Mouse (Mus musculus) CH12.LX (cell line): ENCODE data around the gene Il1r2. TPM values are rescaled to one million over a fixed set of nuclear protein-coding genes. Genes with fewer than 3 reads are reported as not detected.

Experiments used
- DNase-seq: peaks from one replicate; pipeline ENCODE4 v3.0.0-alpha.2; 2013; ENCODE audit errors: extremely low read depth
- H3K27ac ChIP-seq: 2 replicates; pipeline ENCODE4 v1.5.1; 2012; ENCODE audit warnings: low read depth, mild to moderate bottlenecking, control low read depth, moderate library complexity; ENCODE audit not compliant: insufficient read depth
- H3K27me3 ChIP-seq: replicated peaks from 2 replicates; pipeline ENCODE3; 2012; ENCODE audit warnings: inconsistent platforms
- H3K36me3 ChIP-seq, 2 experiments: replicated peaks in 1 of 2; 2 replicates each; pipeline versions ENCODE3 to v1.6.1; 2012; ENCODE audit warnings: inconsistent platforms in 1 of 2, low read length in 1 of 2, mild to moderate bottlenecking in 1 of 2, mixed read lengths in 1 of 2, moderate library complexity in 1 of 2; ENCODE audit not compliant: control insufficient read depth in 1 of 2, insufficient read depth in 1 of 2
- H3K4me1 ChIP-seq, 2 experiments: 2 replicates each; pipeline ENCODE4 v1.6.1; 2012; ENCODE audit warnings: inconsistent platforms in 1 of 2, moderate library complexity in 1 of 2; ENCODE audit not compliant: insufficient read depth in 2 of 2, control insufficient read depth in 1 of 2
- H3K4me2 ChIP-seq: 2 replicates; pipeline ENCODE4 v1.6.1; 2012; ENCODE audit warnings: low read depth, mild to moderate bottlenecking, control low read depth; ENCODE audit not compliant: poor library complexity, insufficient read depth, severe bottlenecking
- H3K4me3 ChIP-seq, 3 experiments: fragments of 150-350 bp in 1 of 3; sonication (generic) in 1 of 3; replicated peaks in 1 of 3; 2 replicates each; pipeline versions ENCODE3 to v1.5.1; 2011 to 2012; ENCODE audit warnings: low read depth in 2 of 3, low read length in 2 of 3, mild to moderate bottlenecking in 2 of 3, moderate library complexity in 2 of 3, control low read depth in 1 of 3, improper control_type of control experiment in 1 of 3, inconsistent platforms in 1 of 3, mixed read lengths in 1 of 3; ENCODE audit not compliant: poor library complexity in 1 of 3
- H3K79me2 ChIP-seq: replicated peaks from 2 replicates; pipeline ENCODE4 v1.6.1; 2012; ENCODE audit warnings: mild to moderate bottlenecking, moderate library complexity; ENCODE audit not compliant: control insufficient read depth, poor library complexity, insufficient read depth, severe bottlenecking; ENCODE audit errors: extremely low read depth
- H3K9ac ChIP-seq: 2 replicates; pipeline ENCODE4 v1.6.1; 2012; ENCODE audit warnings: low read depth, mild to moderate bottlenecking, control low read depth, moderate library complexity; ENCODE audit not compliant: insufficient read depth
- H3K9me3 ChIP-seq: replicated peaks from 2 replicates; pipeline ENCODE3; 2012; ENCODE audit warnings: low read length, inconsistent platforms, mixed read lengths
- E2F4 ChIP-seq: IDR thresholded peaks from 2 replicates; pipeline ENCODE4 v1.6.1; 2011; ENCODE audit warnings: low read depth, low read length, improper control_type of control experiment; ENCODE audit not compliant: insufficient replicate concordance
- ETS1 ChIP-seq: conservative IDR thresholded peaks from 2 replicates; pipeline ENCODE4 v1.6.1; 2012; ENCODE audit warnings: low read depth, mild to moderate bottlenecking, inconsistent platforms, low read length, improper control_type of control experiment, moderate library complexity
- HCFC1 ChIP-seq: IDR thresholded peaks from 2 replicates; pipeline ENCODE4 v1.6.1; 2012; ENCODE audit warnings: low read depth, mild to moderate bottlenecking, inconsistent platforms, low read length, improper control_type of control experiment
- IRF4 ChIP-seq: IDR thresholded peaks from 2 replicates; pipeline ENCODE4 v1.6.1; 2014; ENCODE audit warnings: low read depth, mild to moderate bottlenecking, inconsistent platforms, low read length, improper control_type of control experiment
- JUN ChIP-seq: IDR thresholded peaks from 2 replicates; pipeline ENCODE4 v1.6.1; 2011; ENCODE audit warnings: low read depth, mild to moderate bottlenecking, low read length, improper control_type of control experiment, moderate library complexity; ENCODE audit not compliant: insufficient read depth
- JUND ChIP-seq: conservative IDR thresholded peaks from 2 replicates; pipeline ENCODE4 v1.6.1; 2011; ENCODE audit warnings: low read depth, low read length, improper control_type of control experiment
- KAT2A ChIP-seq: IDR thresholded peaks from 2 replicates; pipeline ENCODE4 v1.6.1; 2012; ENCODE audit warnings: low read length, improper control_type of control experiment, inconsistent platforms; ENCODE audit not compliant: insufficient replicate concordance
- MAX ChIP-seq: IDR thresholded peaks from 2 replicates; pipeline ENCODE4 v1.6.1; 2011; ENCODE audit warnings: low read length, improper control_type of control experiment
- MXI1 ChIP-seq: IDR thresholded peaks from 2 replicates; pipeline ENCODE4 v1.6.1; 2011; ENCODE audit warnings: mild to moderate bottlenecking, low read depth, low read length, improper control_type of control experiment
- POLR2AphosphoS2 ChIP-seq: IDR thresholded peaks from 2 replicates; pipeline ENCODE4 v1.6.1; 2011; ENCODE audit warnings: low read depth, low read length, improper control_type of control experiment
- RAD21 ChIP-seq: IDR thresholded peaks from 2 replicates; pipeline ENCODE4 v1.6.1; 2011; ENCODE audit warnings: low read depth, mild to moderate bottlenecking, low read length, improper control_type of control experiment, moderate library complexity
- RCOR1 ChIP-seq: conservative IDR thresholded peaks from 2 replicates; pipeline ENCODE4 v1.6.1; 2012; ENCODE audit warnings: low read depth, mild to moderate bottlenecking, inconsistent platforms, low read length, improper control_type of control experiment
- SIN3A ChIP-seq: IDR thresholded peaks from 2 replicates; pipeline ENCODE4 v1.6.1; 2012; ENCODE audit warnings: low read length, improper control_type of control experiment, inconsistent platforms
- SMC3 ChIP-seq: IDR thresholded peaks from 2 replicates; pipeline ENCODE4 v1.6.1; 2011; ENCODE audit warnings: low read depth, low read length, improper control_type of control experiment
- TBP ChIP-seq: conservative IDR thresholded peaks from 2 replicates; pipeline ENCODE4 v1.6.1; 2011; ENCODE audit warnings: low read depth, low read length, improper control_type of control experiment
- TCF12 ChIP-seq: IDR thresholded peaks from 2 replicates; pipeline ENCODE4 v1.6.1; 2014; ENCODE audit warnings: low read depth, mild to moderate bottlenecking, inconsistent platforms, low read length, improper control_type of control experiment
- UBTF ChIP-seq: IDR thresholded peaks from 2 replicates; pipeline ENCODE4 v1.6.1; 2012; ENCODE audit warnings: low read depth, mild to moderate bottlenecking, inconsistent platforms, low read length, improper control_type of control experiment, moderate library complexity
- USF1 ChIP-seq: IDR thresholded peaks from 2 replicates; pipeline ENCODE4 v1.6.1; 2014; ENCODE audit warnings: low read depth, mild to moderate bottlenecking, inconsistent platforms, low read length, improper control_type of control experiment
- USF2 ChIP-seq: conservative IDR thresholded peaks from 2 replicates; pipeline ENCODE4 v1.6.1; 2011; ENCODE audit warnings: low read depth, low read length, improper control_type of control experiment
- ZC3H11A ChIP-seq: IDR thresholded peaks from 2 replicates; pipeline ENCODE4 v1.6.1; 2012; ENCODE audit warnings: low read depth, mild to moderate bottlenecking, inconsistent platforms, low read length, improper control_type of control experiment
- ZMIZ1 ChIP-seq: IDR thresholded peaks from 2 replicates; pipeline ENCODE4 v1.6.1; 2012; ENCODE audit warnings: low read depth, mild to moderate bottlenecking, inconsistent platforms, low read length, improper control_type of control experiment
- dilution Hi-C: fragments of 300-500 bp; cut with MboI; formaldehyde crosslinking; loops from 2 replicates; pipeline ENCODE4 v1.14.3; 2020; ENCODE audit warnings: low sequenced_read_pairs; ENCODE audit not compliant: extremely low pct_unique_long_range_greater_than_20kb, extremely low pct_ligation_motif_present
- in situ Hi-C: fragments of 300-500 bp; cut with MboI; formaldehyde crosslinking; loops from 3 replicates; pipeline ENCODE4 v1.14.3; 2019; ENCODE audit warnings: low sequenced_read_pairs, low pct_ligation_motif_present, low pct_unique_long_range_greater_than_20kb, mixed read lengths
- polyA plus RNA-seq: library from polyadenylated mRNA; unstranded; fragments of >175 nt; gene quantifications from 2 replicates; pipeline ENCODE4 v1.2.1, GENCODE M21; 2012; ENCODE audit warnings: low read depth; ENCODE audit not compliant: insufficient read length
- total RNA-seq, 2 experiments: library from RNA; depleted of rRNA; stranded (reverse); fragments of 300-350 nt in 1 of 2; fragments of >200 nt in 1 of 2; gene quantifications; 2 replicates each; pipeline ENCODE4 v1.2.3; 2012 to 2014

Gene Il1r2
- 0.13 and 0.17 TPM in 2 replicates for total RNA-seq (2012; rRNA removed)
- total RNA-seq (2014; rRNA removed), result 2.2 and 2.8 TPM in 2 replicates
- 1.0 and 1.1 TPM in 2 replicates for polyA plus RNA-seq

DNA sequence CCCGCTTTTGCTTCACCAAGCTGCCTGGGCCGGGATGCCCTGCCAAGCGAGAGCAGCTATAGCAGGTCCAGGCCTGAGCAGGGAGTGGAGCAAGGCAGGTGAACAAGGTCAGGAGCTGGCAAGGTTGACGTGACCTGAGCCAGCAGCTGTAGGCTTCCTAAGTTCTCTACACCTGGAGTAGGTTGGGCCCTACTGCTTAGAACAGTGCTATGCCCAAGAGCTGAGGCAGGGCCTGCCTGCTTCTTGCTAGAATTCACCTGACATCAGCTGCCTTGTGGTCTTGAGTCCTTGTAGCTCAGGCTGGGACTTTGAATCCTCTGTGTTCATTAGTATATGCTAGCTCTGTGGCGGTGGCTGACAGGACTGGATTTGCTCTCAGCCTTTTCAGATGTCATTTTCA is at the start of gene Il1r2:
TSS of gene Il1r2 (plus strand) at position 301 of the 400 bp plus-strand sequence.
- no peak within 1 kb of the TSS for H3K4me3 ChIP-seq
- in situ Hi-C loops, result no loop called here
- no peaks in the 10 kb centered on the region for H3K79me2 ChIP-seq
- TF ChIP-seq RCOR1, result no peak
- TF ChIP-seq USF2, result no peak
- TF ChIP-seq ETS1, result no peak
- TF ChIP-seq TCF12, result no peak
- no peak for TF ChIP-seq USF1
- no peak for TF ChIP-seq ZC3H11A
- TF ChIP-seq ZMIZ1, result no peak
- no peak for TF ChIP-seq UBTF
- TF ChIP-seq MXI1, result no peak
- TF ChIP-seq POLR2AphosphoS2, result no peak
- TF ChIP-seq SIN3A, result no peak
- TF ChIP-seq TBP, result no peak
- no peak for TF ChIP-seq HCFC1
- no peak for TF ChIP-seq IRF4
- no peak for TF ChIP-seq MAX
- no peak for TF ChIP-seq E2F4
- no peak for TF ChIP-seq RAD21
- TF ChIP-seq KAT2A, result no peak
- no peak for TF ChIP-seq JUN
- TF ChIP-seq SMC3, result no peak
- H3K9me3 ChIP-seq, result no peaks in the 10 kb centered on the region
- peaks cover 6 to 37% of the 10 kb centered on the region in 2 experiments for H3K4me1 ChIP-seq
- dilution Hi-C loops, result no loop called here
- H3K27ac ChIP-seq, result no peak within 1 kb of the TSS
- H3K36me3 ChIP-seq, result no peaks in the 10 kb centered on the region
- H3K9ac ChIP-seq, result no peak within 1 kb of the TSS
- DNase-seq, result no peak
- H3K27me3 ChIP-seq, result no peaks in the 10 kb centered on the region
- H3K4me2 ChIP-seq, result no peak within 1 kb of the TSS

DNA sequence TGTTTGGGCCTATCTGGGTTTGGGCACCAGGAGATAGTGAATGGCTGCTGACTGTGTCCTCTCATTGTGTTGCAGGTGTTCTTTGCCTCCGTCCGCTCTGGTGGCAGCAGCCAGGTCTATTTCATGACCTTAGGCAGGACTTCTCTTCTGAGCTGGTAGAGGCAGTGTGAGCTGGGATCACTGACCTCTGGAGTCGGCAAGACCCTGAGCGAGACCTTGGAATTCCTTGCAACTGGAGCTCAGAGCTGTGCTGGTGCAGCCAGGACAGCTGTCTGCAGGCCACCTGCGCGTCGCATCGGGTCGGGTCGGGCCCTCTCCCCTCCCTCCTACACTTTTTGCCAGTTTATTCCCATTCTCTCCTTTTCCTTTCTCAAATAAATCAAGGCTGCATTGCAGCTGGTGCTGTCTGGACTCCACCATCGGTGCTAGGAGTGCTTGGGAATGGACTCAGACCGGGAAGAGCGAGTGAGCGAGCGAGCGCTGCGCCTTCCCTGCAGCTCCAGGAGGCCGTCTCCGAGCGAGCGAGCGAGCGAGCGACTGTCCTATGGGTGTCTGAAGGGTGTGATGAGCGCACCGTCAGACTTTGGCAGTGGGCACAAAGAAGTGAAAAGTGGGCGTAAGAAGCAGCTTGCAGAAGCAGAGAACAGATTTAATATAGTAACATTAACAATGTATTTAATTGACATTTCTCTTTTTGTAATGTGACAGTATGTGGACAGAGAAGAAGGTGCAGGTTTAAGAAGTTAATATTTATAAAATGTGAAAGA is 49.1 kb upstream of the Il1r2 start:
- H3K36me3 ChIP-seq, result peaks cover 20 to 63% of the 10 kb centered on the region in 2 experiments
- H3K9ac ChIP-seq, result no peak overlapping the region
- H3K79me2 ChIP-seq, result no peaks in the 10 kb centered on the region
- in situ Hi-C loops (loop anchor here (25.0 kb wide), 2 partner anchors 213 to 513 kb away; partner anchors contain the start of gene Il1r1), dilution Hi-C loops (no loop called here)
- DNase-seq, result no peak
- no peaks in the 10 kb centered on the region for H3K27me3 ChIP-seq
- no peak overlapping the region for H3K4me2 ChIP-seq
- H3K4me3 ChIP-seq, result no peak overlapping the region
- H3K27ac ChIP-seq, result no peak overlapping the region
- H3K4me1 ChIP-seq, result peaks cover 18 to 50% of the 10 kb centered on the region in 2 experiments
- TF ChIP-seq JUND (no peak), USF2 (no peak), UBTF (no peak)
- H3K9me3 ChIP-seq, result no peaks in the 10 kb centered on the region
